Mouse (Mus musculus) right cerebral cortex, adult 2 months (tissue): Measurements from ENCODE around the gene Olfr360.
"Not testable (repeated sequence)": the region's sequence is repeated elsewhere in the genome, so short reads cannot be mapped to it uniquely, and the experiment has no call there.

Experiments
- DNase-seq, 2 experiments: peaks; one replicate each; pipeline ENCODE4 v3.0.0; 2021 to 2022; ENCODE audit warnings: low spot score in 2 of 2

The Olfr360 gene

DNA sequence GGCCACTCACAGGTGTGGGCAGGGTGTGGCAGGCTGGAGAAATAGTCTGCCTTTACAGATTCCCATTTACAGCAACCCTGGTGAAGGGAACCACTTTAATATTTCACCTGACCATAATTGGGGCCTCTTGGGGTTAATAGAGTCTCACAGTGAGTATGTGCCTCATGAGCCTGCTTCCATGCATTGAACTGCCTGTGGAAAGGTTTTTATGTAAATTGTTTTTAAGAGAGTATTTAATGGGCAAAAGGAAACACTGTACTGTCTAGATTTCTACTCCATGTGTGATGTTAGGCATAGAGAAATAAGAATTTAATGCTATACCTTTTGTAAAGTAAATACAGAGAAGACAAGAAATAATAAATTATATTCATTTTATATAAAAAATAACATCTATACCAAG lies at the start of gene Olfr360:
Gene Olfr360 (plus strand): TSS at position 301 of the 400 bp plus-strand sequence.
- DNase-seq: no peak

DNA sequence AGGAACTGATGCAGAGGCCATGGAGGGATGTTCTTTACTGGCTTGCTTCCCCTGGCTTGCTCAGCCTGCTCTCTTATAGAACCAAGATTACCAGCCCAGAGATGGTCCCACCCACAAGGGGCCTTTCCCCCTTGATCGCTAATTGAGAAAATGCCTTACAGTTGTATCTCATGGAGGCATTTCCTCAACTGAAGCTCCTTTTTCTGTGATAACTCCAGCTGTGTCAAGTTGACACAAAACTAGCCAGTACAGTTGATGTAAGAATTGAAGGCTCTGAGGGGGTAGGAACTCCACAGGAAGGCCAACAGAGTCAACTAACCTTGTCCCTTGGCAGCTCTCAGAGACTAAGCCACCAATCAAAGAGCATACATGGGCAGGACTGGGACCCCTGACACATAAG lies 23.6 kb downstream of the Olfr360 start, which contains the start of gene Olfr361:
Gene Olfr361 (minus strand): TSS at position 101 of the 400 bp plus-strand sequence.
- not testable (repeated sequence) for DNase-seq

DNA sequence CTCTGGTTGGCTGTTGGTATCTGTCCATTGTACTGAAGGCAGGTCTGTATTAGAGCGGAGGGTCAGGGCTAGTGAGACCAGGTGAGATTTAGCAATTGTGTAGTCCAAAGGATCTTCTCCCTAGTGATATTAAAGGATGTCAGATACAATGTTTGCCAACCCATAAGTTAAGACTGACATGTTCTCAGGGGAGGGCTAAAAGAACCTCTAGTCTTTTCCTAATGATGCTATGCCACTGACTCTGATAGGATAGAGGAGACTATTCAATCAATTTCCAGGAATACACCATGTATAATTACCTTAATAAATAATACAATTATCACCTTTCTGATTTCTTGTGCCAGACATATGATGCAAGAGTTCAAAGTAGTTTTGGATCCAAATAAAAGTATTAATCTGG lies 52.3 kb downstream of the Olfr360 start, which contains the start of gene Olfr362:
Gene Olfr362 (minus strand): TSS at position 101 of the 400 bp plus-strand sequence.
- no peak for DNase-seq
